Mouse (Mus musculus): ENCODE data around the gene Skil. TPM values are rescaled to one million over a fixed set of nuclear protein-coding genes. Genes with fewer than 3 reads are reported as not detected.
A peak's percentile ranks its signal among the peaks of the same experiment; 100 is the strongest.

Gene Skil
- polyA plus RNA-seq, 1 experiment from 2014 or later, result 29.9 TPM

DNA sequence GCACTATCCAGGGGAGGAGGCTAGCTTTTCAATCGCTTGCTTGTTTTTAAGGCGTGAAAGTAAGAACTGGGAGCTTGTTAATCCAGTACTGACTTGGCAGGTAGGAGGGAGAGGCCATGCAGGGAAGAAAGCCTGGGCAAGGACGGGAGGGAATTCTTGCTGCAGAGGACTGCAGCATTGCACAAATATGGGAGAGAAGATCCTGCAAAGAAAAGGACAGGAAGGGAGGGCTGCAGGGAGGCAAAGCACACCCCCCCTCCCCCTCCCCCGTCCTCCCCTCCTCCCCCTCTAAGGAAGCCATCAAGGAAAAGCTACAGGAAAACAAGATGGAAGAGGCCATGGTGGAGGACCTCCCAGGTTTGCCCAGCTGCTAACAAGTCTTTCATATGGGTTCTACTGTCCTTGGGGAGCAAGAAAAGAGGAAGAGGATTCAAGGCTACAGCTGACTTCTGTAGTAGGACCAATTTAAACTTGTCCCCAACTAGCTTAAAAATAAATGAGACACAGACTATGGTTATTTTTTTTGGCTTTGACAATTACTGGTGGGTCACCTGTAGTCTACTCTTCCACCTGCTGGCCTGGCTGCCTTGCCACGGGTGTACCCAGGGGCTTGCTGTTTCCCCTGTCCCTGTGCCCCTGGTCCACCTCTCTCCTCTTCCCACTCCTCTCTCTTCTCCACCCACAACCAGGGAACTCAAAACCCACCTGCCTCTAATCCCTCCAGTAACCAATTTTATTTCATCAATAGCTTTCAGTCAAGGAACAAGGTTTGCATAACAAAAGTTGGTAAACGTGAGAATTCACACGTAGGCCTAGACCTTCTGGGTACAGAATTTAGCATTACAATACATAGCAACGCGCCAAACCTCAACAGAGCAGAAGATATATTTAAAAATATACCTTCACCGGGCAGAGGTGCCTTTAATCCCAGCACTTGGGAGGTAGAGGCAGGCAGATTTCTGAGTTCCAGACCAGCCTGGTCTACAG, 5.8 kb upstream of the Skil start:
- no peak for ATAC-seq (ENCODE audit: low read depth)
- Histone ChIP-seq H3K4me2 (no peak overlapping the region), H3K4me3 (no peak overlapping the region), H3K9me3 (no peaks in the 10 kb centered on the region), H3K4me1 (replicated peaks) (peaks cover 12% of the 10 kb centered on the region), H3K36me3 (no peaks in the 10 kb centered on the region), H3K9ac (no peak overlapping the region), H3K27me3 (no peaks in the 10 kb centered on the region), H3K27ac (replicated peaks) (no peak overlapping the region)
- WGBS, result 31% methylated on average over 10 of the region's 10 CpGs

DNA sequence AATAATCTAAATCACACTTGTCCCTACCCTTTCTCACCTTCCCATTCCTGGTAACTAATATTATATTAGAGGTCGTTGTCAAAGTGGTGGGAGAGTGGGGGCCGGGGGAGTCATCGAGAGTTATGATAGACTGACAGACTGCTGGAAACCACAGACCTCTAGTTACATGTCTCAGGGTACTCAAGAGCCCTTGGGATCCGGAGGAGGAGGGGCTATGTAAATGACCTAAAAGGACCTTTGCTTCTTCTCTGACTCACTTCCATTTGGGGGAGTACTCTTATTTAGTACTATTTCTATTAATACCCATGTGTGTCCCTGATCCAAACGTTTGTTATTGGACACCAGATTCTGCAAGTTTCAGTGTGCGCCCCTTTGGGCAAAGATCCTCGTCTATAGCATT, 4.9 kb upstream of the Skil start:
- H3K9ac ChIP-seq, result no peak overlapping the region
- H3K36me3 ChIP-seq, result no peaks in the 10 kb centered on the region
- H3K27ac ChIP-seq (replicated peaks), result no peak overlapping the region
- no peaks in the 10 kb centered on the region for H3K9me3 ChIP-seq
- no peak for ATAC-seq (ENCODE audit: low read depth)
- no peak overlapping the region for H3K4me2 ChIP-seq
- no peaks in the 10 kb centered on the region for H3K27me3 ChIP-seq
- no peak overlapping the region for H3K4me3 ChIP-seq
- WGBS, result 67% methylated on average over 7 of the region's 7 CpGs
- H3K4me1 ChIP-seq (replicated peaks), result peaks cover 12% of the 10 kb centered on the region

DNA sequence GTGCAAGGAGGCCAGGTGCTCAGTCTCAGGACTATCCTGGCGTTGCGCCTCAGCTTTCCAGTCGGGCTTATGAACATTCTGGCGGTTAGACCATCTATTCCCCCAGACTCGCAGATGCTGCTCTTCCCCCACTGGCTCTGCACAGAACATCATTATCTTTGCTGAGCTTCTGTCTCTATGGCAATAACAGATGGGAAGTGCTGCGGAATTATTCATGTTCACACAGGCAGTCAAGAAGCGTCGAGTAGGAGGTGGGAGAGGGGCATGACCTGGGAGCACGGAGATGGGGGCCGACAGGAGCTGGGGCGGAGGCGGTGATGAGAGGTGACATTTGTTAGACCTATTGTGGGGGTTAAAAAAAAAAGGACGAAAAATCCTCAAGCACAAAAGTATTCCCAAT, 1.7 kb upstream of the Skil start:
- no peaks in the 10 kb centered on the region for H3K27me3 ChIP-seq
- H3K4me3 ChIP-seq, result peak overlapping the region; percentile 98
- WGBS, result under 1% methylated on average over 13 of the region's 13 CpGs
- peak overlapping the region; percentile 97 for H3K9ac ChIP-seq
- peak; percentile 6 for ATAC-seq (ENCODE audit: low read depth)
- no peaks in the 10 kb centered on the region for H3K9me3 ChIP-seq
- H3K4me1 ChIP-seq (replicated peaks), result peaks cover 30% of the 10 kb centered on the region
- peak overlapping the region; percentile 78 for H3K4me2 ChIP-seq
- no peaks in the 10 kb centered on the region for H3K36me3 ChIP-seq
- H3K27ac ChIP-seq (replicated peaks), result peak overlapping the region; percentile 100

DNA sequence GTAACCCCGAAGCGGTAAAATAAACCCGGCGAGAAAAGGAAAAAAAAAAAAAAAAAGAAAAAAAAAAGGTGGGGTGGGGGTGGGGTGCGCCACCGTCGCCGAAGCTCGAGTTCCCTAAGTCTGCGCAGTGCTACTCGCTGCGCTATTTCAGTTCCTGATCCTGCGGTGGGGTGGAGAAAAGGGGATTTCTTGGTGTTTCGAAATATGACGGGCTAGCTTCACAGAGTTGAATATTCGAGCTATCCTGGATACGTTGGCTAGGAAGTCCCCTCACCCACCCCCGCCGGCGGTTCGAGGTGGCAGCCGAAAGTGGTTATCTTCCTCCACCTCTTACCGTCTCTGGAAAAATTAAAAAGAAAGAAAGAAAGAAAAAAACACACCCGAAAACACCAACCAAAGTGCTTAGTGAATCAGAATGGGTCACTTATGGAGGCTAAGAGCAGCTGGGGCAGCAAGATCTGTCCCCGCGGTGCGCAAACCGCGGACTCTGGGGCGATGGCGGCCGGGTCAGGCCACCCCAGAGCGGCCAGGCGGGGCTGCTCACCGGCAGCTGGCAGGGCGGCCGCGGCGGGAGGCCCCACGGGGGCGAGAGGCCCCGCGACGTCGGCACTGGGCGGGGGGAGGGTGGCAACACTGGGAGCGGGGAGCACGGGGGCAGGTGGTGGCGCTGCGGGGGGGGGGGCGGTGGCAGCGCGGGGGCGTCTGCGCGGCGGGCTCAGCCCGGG, 1.1 kb upstream of the Skil start:
- Histone ChIP-seq H3K27ac (replicated peaks) (peak overlapping the region; percentile 100), H3K36me3 (no peaks in the 10 kb centered on the region), H3K27me3 (no peaks in the 10 kb centered on the region), H3K9ac (peak overlapping the region; percentile 97), H3K4me3 (peak overlapping the region; percentile 98), H3K4me1 (replicated peaks) (peaks cover 36% of the 10 kb centered on the region), H3K4me2 (peak overlapping the region; percentile 78), H3K9me3 (no peaks in the 10 kb centered on the region)
- peak; percentile 45 for ATAC-seq (ENCODE audit: low read depth)
- under 1% methylated on average over 39 of the region's 58 CpGs for WGBS

DNA sequence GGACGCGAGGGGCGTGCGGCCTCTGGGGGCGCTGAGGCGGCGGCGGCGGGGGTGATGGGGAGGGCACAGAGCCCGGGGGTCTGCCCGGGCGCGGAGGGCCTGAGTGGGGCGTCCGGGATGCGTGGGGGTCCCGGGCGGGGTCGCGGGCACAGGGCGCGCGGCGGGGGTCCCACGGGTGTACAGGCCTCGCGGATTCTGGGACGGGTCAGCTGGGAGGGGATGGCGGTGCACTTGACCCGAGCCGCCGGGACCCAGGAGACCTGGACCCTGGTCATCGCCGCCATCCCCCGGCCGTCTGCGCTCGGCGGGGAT, 277 bp downstream of the Skil start:
- ATAC-seq (ENCODE audit: low read depth), result no peak; the same call in 1 of the 2 replicates
- Histone ChIP-seq H3K27ac (replicated peaks) (peak overlapping the region; percentile 100), H3K9me3 (no peaks in the 10 kb centered on the region), H3K4me3 (peak overlapping the region; percentile 98), H3K4me1 (replicated peaks) (peaks cover 45% of the 10 kb centered on the region), H3K27me3 (no peaks in the 10 kb centered on the region), H3K4me2 (peak overlapping the region; percentile 78), H3K9ac (peak overlapping the region; percentile 97), H3K36me3 (no peaks in the 10 kb centered on the region)
- under 1% methylated on average over 31 of the region's 39 CpGs for WGBS

DNA sequence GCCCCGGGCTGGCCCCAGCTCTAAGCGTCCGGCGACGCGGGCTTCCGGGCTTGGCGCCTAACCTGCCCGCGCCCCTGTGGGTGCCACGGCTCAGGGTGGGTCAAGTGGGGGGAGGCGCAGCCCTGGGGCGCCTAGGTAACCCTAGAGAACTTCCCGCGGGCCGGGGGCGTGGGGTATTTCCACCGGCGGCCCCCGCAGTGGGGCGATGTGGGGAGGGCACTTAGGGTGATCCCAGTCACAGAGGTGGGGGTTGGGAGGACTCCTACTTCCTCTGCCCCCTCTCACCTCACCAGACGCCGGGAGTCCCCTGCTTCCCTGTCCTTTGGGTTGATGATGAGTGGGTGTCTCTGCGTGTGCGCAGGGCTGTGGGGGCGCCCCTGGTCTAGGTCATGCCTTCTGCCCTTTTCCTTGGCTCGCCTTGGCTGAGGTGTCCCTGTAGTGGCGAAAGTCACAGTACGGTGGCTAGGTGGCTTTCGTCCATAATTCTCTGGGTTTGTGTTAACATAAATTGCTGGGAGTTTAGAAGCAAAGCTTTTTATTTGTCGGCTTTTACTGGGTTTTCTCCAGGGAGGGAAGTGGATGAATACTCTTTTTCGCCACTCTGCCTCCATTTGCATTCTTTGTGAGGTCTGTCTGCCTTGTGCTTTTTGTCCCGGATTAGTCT, 765 bp downstream of the Skil start:
- H3K36me3 ChIP-seq, result no peaks in the 10 kb centered on the region
- ATAC-seq (ENCODE audit: low read depth), result peak; percentile 37
- H3K4me1 ChIP-seq (replicated peaks), result peaks cover 50% of the 10 kb centered on the region
- peak overlapping the region; percentile 98 for H3K4me3 ChIP-seq
- H3K27ac ChIP-seq (replicated peaks), result peak overlapping the region; percentile 100
- H3K9ac ChIP-seq, result peak overlapping the region; percentile 97
- H3K9me3 ChIP-seq, result no peaks in the 10 kb centered on the region
- H3K27me3 ChIP-seq, result no peaks in the 10 kb centered on the region
- WGBS, result under 1% methylated on average over 30 of the region's 33 CpGs
- H3K4me2 ChIP-seq, result peak overlapping the region; percentile 78

DNA sequence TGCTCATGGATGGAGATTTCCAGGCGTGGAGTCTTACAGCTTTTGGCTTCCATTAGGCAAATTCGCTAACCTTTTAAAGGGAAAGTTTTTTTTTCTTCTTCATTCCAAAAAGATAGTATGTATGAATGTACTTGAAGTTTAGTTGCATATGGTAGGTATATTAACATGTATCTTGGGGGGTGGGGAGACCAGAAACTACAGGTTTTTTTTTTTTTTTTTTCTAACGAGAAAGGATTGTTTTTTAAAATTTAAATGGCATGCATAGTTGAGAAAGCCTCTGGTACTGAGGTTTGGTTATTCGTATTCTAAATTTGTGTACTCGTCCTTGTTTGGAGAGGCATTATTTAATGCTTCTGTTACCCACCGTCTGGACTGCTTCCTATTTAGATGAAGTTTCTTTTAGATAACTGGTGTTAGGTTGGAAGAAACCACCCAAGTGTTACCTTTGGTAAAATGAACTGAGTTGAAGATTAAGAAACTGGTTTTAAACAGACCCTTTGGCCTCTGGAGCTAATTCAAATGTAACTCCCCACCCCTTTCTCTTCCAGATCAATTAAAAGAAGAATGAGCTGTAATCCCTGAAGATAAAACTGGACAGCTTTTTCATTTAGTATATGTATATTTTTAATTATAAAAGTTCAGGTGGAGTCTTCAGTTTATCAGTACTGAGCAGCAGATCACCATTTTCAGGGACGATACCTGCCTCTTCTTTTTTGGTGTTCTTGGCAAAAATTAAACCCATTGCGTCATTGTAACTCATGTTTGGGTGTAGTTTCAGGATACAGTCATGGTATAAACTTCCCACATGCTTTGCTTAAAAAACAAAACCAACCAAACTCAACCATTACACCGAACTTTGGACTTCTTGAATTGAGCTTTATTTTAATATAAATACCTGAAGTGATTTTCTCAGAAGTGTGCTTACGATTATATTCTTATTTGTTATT, 1.6 kb downstream of the Skil start:
- WGBS, result 39% methylated on average over 10 of the region's 10 CpGs
- no peaks in the 10 kb centered on the region for H3K36me3 ChIP-seq
- ATAC-seq (ENCODE audit: low read depth), result no peak
- H3K4me2 ChIP-seq, result peak overlapping the region; percentile 78
- H3K9ac ChIP-seq, result peak overlapping the region; percentile 97
- H3K4me3 ChIP-seq, result peak overlapping the region; percentile 98
- H3K27ac ChIP-seq (replicated peaks), result peak overlapping the region; percentile 100
- no peaks in the 10 kb centered on the region for H3K9me3 ChIP-seq
- peaks cover 58% of the 10 kb centered on the region for H3K4me1 ChIP-seq (replicated peaks)
- no peaks in the 10 kb centered on the region for H3K27me3 ChIP-seq

DNA sequence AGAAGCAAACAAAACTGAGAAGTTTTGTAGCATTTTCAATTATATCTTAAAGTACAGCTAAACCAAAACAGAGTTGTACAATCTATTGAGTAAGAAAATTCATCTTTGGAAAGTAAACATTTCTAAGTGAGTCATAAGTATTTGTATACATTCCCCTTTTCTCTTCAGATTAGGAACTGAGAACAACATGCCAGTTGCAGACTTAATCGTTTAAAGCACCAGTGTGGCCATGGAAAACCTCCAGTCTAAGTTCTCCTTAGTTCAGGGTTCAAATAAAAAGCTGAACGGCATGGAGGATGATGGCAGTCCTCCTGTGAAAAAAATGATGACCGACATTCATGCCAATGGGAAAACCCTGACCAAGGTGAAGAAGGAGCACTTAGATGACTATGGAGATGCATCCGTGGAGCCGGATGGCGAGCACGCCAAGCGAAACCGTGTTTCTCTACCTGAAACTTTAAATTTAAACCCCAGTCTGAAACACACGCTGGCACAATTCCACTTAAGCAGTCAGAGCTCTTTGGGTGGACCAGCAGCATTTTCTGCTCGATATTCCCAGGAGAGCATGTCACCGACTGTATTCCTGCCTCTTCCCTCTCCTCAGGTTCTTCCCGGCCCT, 2.4 kb downstream of the Skil start:
- H3K4me3 ChIP-seq, result peak overlapping the region; percentile 31

DNA sequence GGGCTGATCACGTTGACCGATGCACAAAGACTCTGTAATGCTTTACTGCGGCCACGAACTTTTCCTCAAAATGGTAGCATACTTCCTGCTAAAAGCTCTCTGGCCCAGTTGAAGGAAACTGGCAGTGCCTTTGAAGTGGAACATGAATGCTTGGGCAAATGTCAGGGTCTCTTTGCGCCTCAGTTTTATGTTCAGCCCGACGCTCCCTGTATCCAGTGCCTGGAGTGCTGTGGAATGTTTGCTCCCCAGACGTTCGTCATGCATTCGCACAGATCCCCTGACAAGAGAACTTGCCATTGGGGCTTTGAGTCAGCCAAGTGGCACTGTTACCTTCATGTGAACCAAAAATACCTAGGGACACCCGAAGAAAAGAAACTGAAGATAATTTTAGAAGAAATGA, 3.1 kb downstream of the Skil start:
- peak overlapping the region; percentile 78 for H3K4me2 ChIP-seq
- H3K27ac ChIP-seq (replicated peaks), result 0 out of 2 replicates have a peak overlapping the region, but pooled peaks have one; percentile 13
- H3K9me3 ChIP-seq, result no peaks in the 10 kb centered on the region
- H3K36me3 ChIP-seq, result no peaks in the 10 kb centered on the region
- no peaks in the 10 kb centered on the region for H3K27me3 ChIP-seq
- H3K4me1 ChIP-seq (replicated peaks), result peaks cover 64% of the 10 kb centered on the region
- ATAC-seq (ENCODE audit: low read depth), result no peak
- H3K9ac ChIP-seq, result peak overlapping the region; percentile 31
- H3K4me3 ChIP-seq, result peak overlapping the region; percentile 31
- WGBS, result 45% methylated on average over 11 of the region's 11 CpGs

More for the DNA sequence above, 2.4 kb downstream of the Skil start:
- Histone ChIP-seq H3K9me3 (no peaks in the 10 kb centered on the region), H3K9ac (peak overlapping the region; percentile 31; the same call in 1 of the 2 replicates), H3K4me1 (replicated peaks) (peaks cover 65% of the 10 kb centered on the region), H3K4me2 (peak overlapping the region; percentile 78), H3K36me3 (no peaks in the 10 kb centered on the region), H3K27ac (replicated peaks) (no peak overlapping the region), H3K27me3 (no peaks in the 10 kb centered on the region)
- no peak for ATAC-seq (ENCODE audit: low read depth)
- WGBS, result 79% methylated on average over 13 of the region's 13 CpGs

DNA sequence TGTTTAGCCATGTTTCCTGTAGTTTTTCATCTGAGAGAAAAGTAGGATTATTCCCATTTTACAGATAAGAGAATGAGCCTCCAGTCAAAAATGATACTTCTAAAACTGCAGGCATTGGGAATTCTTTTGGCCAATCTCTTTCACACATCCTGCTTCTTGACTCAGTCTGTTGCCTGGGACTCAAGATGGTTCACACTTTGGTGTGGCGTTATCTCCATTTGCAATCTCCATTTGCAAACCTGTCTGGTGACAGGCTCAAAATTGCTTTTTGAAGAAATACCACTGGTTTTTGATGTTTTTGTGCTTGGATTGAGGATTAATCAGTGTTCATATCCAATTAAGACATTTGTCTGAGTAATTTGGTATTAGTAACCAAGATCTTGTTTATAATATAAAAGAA, 3.7 kb downstream of the Skil start:
- no peaks in the 10 kb centered on the region for H3K9me3 ChIP-seq
- no peaks in the 10 kb centered on the region for H3K36me3 ChIP-seq
- H3K9ac ChIP-seq, result no peak overlapping the region
- H3K27me3 ChIP-seq, result no peaks in the 10 kb centered on the region
- peak overlapping the region; percentile 31 for H3K4me3 ChIP-seq
- peaks cover 64% of the 10 kb centered on the region for H3K4me1 ChIP-seq (replicated peaks)
- WGBS, result 82% methylated on average over 1 of the region's 1 CpGs
- no peak for ATAC-seq (ENCODE audit: low read depth)
- no peak overlapping the region for H3K27ac ChIP-seq (replicated peaks)
- H3K4me2 ChIP-seq, result peak overlapping the region; percentile 78

DNA sequence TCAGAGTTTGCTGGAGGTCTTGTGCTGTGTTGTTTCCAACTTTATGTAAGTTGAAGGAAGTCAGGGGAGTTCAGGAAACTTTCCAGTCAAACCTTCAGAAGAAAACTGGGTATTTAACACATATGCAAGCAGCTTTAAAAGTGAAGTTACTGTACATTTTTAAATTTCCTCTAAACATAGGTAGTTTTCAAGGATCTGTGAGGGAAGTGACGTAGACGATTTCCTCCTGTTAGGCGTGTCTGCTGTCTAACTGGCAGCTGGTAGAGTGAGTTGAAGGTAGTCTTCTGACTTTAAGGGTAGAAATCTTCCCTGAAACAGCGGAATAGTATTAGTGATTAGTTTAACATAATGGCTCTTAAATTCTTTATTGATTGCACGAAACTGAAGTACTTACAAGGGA, 5.2 kb downstream of the Skil start:
- peaks cover 78% of the 10 kb centered on the region for H3K4me1 ChIP-seq (replicated peaks)
- no peaks in the 10 kb centered on the region for H3K27me3 ChIP-seq
- no peaks in the 10 kb centered on the region for H3K36me3 ChIP-seq
- no peak for ATAC-seq (ENCODE audit: low read depth)
- 83% methylated on average over 5 of the region's 5 CpGs for WGBS
- H3K27ac ChIP-seq (replicated peaks), result no peak overlapping the region
- no peak overlapping the region for H3K9ac ChIP-seq
- H3K4me3 ChIP-seq, result peak overlapping the region; percentile 24
- no peaks in the 10 kb centered on the region for H3K9me3 ChIP-seq
- H3K4me2 ChIP-seq, result peak overlapping the region; percentile 57

All from neural tube, embryonic 13.5 days (tissue).